Mouse (Mus musculus) c-Kit-positive CD71-negative TER-119-negative erythroid progenitor cells, embryonic 14.5 days (primary cell): ENCODE data around the gene Ptcd2.
"Not testable (repeated sequence)": the region's sequence is repeated elsewhere in the genome, so short reads cannot be mapped to it uniquely, and the experiment has no call there.

Experiments
- DNase-seq: peaks from one replicate; pipeline ENCODE4 v3.0.0-alpha.2; 2013; ENCODE audit warnings: low read depth

Ptcd2 gene

GRCm38 (mm10) chr13:99355861-99356260 is 11.4 kb upstream of the Ptcd2 start:
- no peak for DNase-seq

- no peak for DNase-seq
Measured at GRCm38 (mm10) chr13:99355072-99355471, 10.6 kb upstream of the Ptcd2 start.

- no peak for DNase-seq
Measured at GRCm38 (mm10) chr13:99353490-99353851, 9.0 kb upstream of the Ptcd2 start.

GRCm38 (mm10) chr13:99352758-99353489 is 8.4 kb upstream of the Ptcd2 start:
- DNase-seq = peak; percentile 87

- no peak for DNase-seq
Measured at GRCm38 (mm10) chr13:99351596-99351995, 7.1 kb upstream of the Ptcd2 start.

- no peak for DNase-seq
Measured at GRCm38 (mm10) chr13:99351186-99351585, 6.7 kb upstream of the Ptcd2 start.

GRCm38 (mm10) chr13:99350009-99350408 is 5.5 kb upstream of the Ptcd2 start:
- no peak for DNase-seq

- no peak for DNase-seq
Measured at GRCm38 (mm10) chr13:99343876-99344598, 468 bp downstream of the Ptcd2 start.

GRCm38 (mm10) chr13:99341504-99341903 is 3.0 kb downstream of the Ptcd2 start:
- DNase-seq = no peak

GRCm38 (mm10) chr13:99337510-99337909 is 7.0 kb downstream of the Ptcd2 start:
- DNase-seq = no peak

- no peak for DNase-seq
Measured at GRCm38 (mm10) chr13:99331255-99331654, 13.2 kb downstream of the Ptcd2 start.

- not testable (repeated sequence) for DNase-seq
Measured at GRCm38 (mm10) chr13:99324337-99324685, 20.2 kb downstream of the Ptcd2 start.

- no peak for DNase-seq
Measured at GRCm38 (mm10) chr13:99323632-99324336, 20.7 kb downstream of the Ptcd2 start.

- DNase-seq = not testable (repeated sequence)
Measured at GRCm38 (mm10) chr13:99322915-99323314, 21.6 kb downstream of the Ptcd2 start.

- no peak for DNase-seq
Measured at GRCm38 (mm10) chr13:99320453-99320852, 24.1 kb downstream of the Ptcd2 start.

- no peak for DNase-seq
Measured at GRCm38 (mm10) chr13:99317058-99317457, 27.4 kb downstream of the Ptcd2 start.

GRCm38 (mm10) chr13:99316366-99316765 is 28.1 kb downstream of the Ptcd2 start:
- no peak for DNase-seq

- DNase-seq = no peak
Measured at GRCm38 (mm10) chr13:99314657-99315181, 29.8 kb downstream of the Ptcd2 start.

- DNase-seq = no peak
Measured at GRCm38 (mm10) chr13:99314098-99314497, 30.4 kb downstream of the Ptcd2 start.

GRCm38 (mm10) chr13:99308393-99308792 is 36.1 kb downstream of the Ptcd2 start:
- DNase-seq = no peak

- DNase-seq = no peak
Measured at GRCm38 (mm10) chr13:99307930-99308359, 36.6 kb downstream of the Ptcd2 start.

GRCm38 (mm10) chr13:99306164-99306563 is 38.3 kb downstream of the Ptcd2 start:
- no peak for DNase-seq

GRCm38 (mm10) chr13:99305186-99305585 is 39.3 kb downstream of the Ptcd2 start:
- no peak for DNase-seq
